Mouse (Mus musculus) 3T3-L1 (cell line): Measurements from ENCODE around the gene Pfkfb3.

Experiments used
- DNase-seq: peaks from one replicate; pipeline ENCODE4 v3.0.0-alpha.2; 2015; ENCODE audit warnings: low read depth, low spot score

Pfkfb3 gene

DNA sequence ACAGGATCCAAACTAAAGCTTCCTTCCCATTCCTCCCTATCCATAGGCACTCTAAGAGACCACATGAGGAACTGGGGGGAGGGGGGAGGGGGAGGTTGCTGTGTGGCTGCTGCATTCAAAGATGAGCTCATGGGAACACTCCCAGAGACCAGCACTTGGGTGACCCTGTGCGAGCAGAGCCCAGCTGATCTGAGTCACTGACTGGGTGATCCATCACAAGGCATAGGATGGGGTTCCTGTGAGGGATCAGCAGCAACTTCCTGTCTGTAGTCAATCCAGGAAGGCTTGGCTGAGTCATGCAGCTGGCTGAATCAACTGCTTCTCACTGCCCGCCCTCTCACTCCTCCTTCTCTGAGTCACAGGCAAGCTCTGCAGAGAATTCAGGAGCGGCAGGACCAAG, 124.3 kb downstream of the Pfkfb3 start:
- DNase-seq, result peak; percentile 99

DNA sequence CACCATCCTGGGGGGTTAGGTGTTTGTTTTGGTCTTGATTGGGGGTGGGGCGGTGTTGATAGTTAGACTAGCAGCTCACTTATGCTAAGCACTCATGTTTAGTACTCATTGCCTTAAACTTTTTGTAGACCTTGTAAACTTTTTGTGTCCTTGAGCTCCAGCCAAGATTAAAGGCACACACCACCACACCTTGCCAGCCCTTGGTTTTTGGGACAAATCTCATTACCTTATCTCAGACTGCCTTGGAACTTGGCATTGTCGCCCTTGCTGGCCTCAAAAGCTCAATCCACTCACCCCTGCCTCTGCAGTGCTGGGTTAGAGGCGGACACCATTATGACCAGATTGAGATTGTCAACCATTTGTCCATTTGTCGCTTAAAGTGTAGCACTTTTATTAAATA, 125.3 kb downstream of the Pfkfb3 start:
- no peak for DNase-seq

DNA sequence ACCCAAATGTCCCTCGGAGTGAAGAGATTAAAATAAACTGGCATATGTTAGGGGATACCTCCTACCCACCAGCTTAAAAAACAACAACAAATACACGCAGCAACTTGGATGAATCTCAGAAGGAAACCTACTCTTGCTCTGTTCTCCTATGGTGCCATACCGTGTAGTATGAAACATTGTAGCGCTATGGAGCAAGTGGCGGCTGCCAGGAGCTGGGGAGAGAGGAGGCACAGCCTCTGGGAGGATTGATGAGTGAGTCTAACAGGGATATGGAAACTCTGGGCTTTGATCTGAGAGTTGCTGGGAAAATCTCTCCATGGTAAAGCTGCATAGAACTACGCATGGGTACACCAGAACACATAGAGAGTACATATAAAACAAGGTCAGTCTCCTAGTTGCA, 126.3 kb downstream of the Pfkfb3 start:
- no peak for DNase-seq

DNA sequence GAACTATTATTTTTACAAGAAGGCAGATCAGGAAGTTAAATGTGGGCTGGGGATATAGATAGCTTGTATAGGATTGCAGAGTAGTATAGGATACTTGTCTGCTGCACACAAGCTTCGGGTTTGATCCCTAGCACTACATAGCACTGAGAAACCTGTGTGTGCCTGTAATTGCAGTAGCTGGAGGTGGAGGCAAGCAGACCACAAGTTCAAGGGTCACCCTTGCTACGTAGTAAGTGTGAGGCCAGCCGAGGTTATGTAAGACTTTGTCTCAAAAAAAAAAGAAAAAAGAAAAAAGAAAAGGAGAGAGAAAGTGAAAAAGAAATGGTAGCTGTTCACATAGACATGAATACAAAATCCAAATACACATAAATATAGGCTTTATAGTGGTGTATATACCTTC, 127.5 kb downstream of the Pfkfb3 start:
- DNase-seq, result peak; percentile 11

DNA sequence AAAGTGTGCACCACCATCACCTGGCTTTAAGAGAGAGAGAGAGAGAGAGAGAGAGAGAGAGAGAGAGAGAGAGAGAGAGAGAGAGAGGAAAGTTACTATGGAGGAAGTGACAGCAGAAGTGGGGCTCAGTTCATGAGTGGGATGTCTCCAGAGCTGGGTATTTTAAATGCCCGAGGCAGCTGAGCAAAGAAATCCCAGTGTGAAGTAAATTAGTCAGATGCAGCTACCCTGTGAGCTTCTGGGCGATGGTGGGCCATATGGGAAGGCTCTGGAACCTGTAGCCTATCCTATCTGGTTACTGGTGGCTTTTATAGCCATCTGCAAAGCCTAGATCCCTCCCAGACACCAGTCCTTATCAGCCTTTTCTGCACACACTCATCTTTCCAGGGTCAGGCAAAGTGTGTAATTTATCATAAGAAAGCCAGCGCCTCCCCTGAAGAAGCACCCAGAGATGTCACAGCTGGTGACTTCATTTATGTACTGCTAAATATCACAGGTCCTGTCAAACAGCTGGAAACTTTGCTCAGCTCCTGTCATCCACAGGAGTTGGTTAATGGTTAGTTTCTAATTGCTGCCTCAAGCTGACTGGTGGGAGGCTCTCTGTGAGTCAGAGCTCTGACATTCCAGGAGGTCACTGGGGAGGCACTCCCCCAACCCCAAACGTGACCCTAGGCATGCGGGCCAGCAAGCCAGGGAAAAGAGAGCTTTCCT, 128.3 kb downstream of the Pfkfb3 start:
- peak; percentile 51 for DNase-seq

DNA sequence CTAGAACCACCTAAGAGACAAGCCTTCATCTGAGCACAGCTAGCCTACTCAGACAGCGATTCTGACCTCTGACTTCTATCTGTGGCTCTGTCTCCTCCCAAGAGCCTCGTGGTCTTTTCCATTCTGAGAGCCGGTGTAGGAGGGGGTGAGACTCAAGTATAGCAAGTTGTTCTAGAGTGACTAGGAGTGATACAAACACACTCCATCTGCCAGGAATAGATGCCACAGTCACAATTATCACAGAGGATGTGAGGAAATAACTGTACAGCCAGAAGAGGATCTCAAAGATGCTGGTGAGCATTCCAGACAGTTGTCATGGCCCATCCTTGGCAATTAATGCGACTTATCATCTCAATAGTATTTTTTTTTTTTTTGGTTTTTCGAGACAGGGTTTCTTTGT, 129.6 kb downstream of the Pfkfb3 start:
- DNase-seq, result no peak

DNA sequence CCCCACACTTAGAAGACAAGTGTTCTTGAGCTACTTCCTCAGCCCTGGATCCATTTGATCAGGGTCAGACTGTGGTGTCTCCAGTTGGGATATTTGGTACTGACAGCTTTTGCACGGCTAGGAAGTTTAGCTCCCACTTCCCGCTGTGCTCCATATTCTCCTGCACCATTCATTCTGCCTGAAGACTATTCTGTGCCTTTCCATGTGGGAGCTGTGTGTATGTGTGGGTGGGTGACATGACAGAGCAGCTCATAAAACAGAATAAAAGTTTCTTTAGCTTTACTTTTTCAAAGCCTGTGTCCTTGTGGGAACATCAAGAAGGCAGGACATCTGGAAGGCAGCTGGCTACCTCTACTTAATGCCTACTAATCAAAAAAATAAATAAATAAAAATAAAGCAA, 130.5 kb downstream of the Pfkfb3 start:
- DNase-seq, result no peak

DNA sequence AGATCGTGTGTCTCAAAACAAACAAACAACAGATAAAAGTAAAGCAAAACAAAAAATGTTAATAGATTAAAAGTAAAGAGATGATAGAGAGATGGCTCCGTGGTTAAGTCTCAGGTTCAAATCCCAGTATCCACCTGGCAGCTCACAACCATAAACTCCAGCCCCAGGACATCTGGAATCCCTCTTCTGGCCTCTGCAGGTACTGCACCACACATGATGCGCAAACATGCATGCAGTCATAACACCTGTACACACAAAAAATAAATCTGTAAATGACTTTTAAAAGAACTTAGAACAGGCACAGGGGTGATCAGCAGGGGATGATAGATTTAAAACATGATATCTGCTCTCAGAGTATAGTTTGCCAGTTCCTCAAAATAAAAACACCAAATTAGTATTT, 131.5 kb downstream of the Pfkfb3 start:
- peak; percentile 18 for DNase-seq
